Mouse (Mus musculus) left cerebral cortex, adult 18-20 months (tissue): ENCODE data around the gene Trpm2. TPM values are rescaled to one million over a fixed set of nuclear protein-coding genes. Genes with fewer than 3 reads are reported as not detected.
A peak's percentile ranks its signal among the peaks of the same experiment; 100 is the strongest.

ENCODE experiments used
- DNase-seq, 2 experiments: peaks; one replicate each; pipeline ENCODE4 v3.0.0; 2021 to 2022; ENCODE audit warnings: low spot score in 2 of 2, mixed read lengths in 1 of 2
- total RNA-seq, 2 experiments: library from RNA; stranded (reverse); gene quantifications; 2 replicates each; pipeline ENCODE4 v1.2.3; 2021

Trpm2 gene
- total RNA-seq, 2 experiments from 2014 or later: 47.5 to 51.9 TPM

DNA sequence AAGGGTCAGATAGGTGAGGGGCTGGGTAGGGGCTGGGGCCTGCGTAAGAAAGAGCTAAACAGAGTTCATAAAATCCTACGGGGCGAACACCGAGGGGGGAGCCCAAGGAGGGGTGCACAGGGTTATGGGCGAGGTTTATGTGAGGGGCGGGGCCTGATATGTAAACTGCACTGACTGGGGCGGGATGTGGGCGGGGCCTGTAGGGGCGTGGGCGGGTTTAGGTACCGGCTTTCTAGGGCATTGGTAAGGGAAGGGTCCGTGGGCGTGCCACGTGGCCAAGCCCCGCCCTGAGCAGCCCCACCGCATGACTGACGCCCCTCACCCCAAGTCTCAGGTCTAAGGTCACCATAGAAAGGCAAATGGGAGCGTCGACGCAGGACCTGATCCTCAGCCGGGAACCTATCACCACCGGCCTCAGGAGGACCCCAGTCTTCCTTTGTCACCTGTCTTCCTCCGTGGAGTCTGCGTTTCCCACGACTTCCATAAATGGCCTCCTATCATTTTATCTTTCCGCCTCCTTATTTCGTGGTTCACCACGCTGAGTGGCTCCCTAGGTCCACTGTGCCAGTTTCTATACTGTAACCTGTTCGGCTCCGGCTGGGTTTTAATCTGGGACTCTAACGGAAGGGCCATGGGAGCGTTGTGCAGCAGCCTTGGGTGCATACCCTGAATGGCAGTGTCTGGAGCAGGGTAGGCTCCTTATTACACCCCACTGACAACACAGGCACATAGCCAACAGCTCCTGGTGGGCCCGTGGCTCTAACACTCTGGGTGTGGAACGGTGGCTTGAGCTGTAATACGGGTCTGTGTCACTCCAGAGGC lies 67.3 kb downstream of the Trpm2 start:
- DNase-seq: peak; percentile 60 to 67

DNA sequence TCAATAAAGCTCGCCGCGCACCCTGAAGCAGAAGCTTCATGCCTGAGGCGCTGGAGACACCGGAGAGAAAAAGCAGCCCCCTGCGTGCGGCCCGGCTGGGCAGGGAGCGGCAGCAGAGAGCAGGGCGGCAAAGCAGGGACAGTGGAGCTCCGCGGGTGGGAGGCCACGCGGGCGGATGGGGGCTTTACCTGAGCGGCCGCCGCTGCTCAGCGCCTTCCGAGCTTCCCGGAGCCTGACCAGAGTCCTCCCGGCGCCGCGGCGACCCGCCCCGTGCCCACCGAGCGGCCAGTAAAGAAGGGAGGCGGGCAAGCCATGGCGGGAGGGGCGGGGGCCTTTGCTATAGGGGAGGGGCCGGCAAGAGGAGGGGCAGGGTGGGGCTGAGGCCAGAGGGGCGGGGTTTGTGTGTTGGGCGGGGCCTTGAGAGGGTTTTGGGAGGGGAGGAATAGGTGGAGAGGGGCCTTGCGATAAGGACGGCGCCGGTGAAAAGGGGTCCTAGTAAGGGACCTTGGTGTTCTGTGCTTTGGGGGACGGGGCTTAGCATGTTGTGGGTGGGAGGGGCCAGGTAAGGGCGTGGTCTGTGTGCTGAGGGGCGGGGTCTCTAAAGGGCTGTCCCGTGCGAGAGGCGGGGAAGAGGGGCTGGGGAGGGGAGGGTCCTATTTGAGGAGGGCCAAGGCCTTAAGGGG lies 68.0 kb downstream of the Trpm2 start, which contains the start of gene Lrrc3:
Lrrc3 (minus strand) TSS at position 326 of the 683 bp plus-strand sequence.
- peak; percentile 47 to 63 for DNase-seq

DNA sequence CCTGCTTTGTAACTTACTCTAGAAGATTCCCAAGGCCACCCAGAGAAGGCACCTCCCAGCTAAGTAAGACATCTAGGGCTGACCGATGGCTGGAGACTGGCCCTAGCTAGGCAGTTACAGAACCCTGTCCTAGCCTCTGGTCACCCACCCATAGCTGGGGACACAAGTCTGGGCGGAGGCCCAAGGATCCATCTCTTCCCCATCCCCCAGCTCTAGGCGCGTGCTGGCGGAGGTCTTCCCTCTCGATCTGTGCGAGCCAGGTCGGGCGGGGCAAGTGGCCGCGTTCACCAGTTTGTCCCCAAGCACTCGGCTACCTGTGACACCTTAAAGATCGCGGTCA lies 68.5 kb downstream of the Trpm2 start:
- DNase-seq: peak; percentile 16 to 29

DNA sequence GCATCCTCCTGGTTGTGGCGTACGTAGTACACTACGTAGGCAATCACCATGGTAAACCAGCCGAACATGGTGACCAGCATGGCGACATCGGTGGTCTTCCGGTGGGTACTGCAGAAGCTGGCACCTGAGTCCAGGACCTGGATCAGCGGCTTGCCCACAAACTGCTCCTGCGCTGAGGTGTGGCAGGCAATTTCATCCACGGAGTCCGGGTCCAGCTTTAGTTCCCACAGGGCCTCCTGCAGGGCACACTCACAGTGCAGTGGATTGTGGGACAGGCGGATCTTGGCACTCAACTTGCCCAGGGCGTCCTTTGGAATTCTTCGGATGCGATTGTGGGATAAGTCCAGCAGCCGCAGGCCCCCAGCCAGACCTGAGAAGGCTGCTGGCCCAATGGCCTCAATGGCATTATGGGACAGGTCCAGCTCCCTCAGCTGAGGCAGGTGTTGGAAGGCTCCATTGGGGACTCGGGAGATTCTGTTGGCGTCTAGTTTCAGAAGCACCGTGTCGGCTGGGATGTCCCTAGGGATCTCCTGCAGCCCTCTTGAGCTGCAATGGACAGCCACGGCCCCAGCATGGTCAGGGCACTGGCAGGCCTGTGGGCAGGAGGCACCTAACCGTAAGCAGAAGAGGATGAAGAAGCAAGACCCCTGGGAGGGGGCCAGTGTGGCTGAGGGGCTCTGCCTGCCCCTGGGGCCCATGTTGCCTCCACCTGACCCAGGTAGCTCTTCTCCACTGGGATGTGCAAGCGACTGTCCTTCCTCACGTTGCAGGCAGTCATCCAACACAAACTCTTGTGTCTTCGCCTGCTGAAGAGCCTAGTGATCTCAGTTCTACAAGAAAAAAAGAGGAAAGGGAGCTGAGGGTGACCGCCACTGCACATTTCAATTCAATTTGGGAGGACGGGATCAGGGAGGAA lies 69.2 kb downstream of the Trpm2 start:
- DNase-seq: no peak

DNA sequence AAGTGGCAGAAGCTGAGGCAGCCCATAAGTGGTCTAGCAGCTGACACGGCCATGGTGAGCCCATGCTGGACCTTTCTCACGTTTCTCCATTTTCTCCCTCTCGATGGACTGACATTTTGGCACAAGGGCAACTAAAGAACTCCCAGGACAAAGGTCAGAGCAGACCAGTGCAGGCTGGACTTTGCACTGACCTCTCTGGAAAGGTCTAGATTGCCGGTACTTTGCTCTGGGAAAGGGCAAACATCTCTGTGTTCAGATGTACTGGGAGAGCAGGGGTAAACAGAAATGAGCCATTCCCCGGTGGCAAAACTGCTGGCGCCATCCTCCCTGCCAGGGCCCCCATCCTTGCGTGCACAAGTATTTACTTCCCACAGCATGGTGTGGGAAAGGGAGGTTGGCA lies 70.2 kb downstream of the Trpm2 start:
- no peak for DNase-seq

DNA sequence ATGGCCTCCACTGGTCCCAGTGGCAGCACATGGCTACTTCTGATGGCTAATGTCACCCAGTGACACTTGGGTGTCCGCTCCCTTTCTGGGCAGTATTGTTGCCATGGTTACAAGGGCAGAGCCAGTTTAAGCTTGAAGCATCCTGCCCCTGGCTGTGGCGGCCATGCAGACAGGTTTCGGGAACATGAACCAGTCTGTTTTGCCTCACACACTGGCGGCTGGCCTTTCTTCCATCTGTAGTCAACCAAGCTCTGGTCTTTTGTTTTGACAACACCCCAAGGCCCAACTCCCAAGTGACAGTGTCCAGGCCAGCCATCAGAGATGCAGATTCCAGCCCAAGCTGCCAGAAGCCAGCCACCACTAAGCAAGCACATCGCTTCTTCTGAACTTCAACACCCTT lies 74.8 kb downstream of the Trpm2 start:
- DNase-seq: no peak

DNA sequence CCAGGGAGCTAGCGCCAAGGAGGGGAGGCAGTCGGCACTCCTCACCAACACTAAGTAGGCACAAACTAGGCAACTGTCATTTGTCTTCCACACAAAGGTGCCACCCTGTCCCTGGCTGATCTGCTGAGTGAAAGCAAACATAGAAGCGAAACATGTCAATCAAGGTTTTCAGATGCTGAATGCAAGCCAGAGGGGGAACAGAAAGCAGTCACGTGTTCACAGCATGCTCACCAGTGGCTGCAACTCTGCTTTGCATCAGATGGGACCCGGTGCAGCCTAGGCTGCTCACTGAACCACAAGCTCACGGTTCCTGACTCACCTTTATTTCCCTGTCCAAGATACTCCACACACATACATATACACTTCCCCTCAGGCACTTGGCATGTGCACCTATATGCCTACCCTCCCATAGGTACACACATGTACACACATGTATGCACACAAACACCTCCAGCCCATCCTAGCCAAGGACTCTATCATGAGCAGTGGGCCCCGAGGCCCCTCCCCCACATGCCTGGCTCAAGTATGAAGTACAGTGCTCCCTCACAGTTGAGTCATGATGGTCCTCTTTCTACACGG lies 79.3 kb downstream of the Trpm2 start:
- no peak for DNase-seq

DNA sequence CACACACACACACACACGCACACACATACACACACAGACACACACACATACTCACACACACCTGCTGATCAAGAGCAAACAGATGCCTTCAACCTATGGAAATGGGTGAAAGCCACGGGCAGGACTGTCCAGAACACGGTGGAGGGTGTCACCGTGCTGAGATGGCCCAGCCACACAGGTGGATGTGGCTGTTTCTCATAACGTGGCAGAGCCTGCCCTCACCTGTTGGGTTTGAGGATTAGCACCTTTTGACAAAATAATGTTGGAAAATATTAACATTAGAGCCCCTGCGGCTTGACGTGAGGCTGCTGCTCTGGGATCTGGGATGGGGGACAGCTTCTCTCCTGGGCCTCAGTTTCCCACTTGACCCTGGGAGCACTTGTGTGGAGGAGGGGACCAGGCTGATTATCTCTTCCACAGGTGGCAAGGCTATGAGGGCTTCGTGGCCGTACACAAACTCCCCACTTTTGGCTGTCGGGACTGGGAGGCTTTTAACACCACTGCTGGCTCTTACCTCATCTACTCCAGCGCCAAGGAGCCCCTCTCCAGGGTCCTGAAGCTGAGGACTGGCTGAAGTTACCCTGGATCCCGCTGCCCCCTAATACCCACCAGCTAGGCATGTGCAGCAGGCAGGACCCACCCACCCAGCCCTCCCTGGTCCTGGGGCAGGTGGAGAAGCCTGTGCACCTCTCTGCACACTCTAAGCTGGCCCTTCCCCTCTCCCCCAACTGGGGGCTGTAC lies 84.2 kb downstream of the Trpm2 start:
- no peak for DNase-seq

DNA sequence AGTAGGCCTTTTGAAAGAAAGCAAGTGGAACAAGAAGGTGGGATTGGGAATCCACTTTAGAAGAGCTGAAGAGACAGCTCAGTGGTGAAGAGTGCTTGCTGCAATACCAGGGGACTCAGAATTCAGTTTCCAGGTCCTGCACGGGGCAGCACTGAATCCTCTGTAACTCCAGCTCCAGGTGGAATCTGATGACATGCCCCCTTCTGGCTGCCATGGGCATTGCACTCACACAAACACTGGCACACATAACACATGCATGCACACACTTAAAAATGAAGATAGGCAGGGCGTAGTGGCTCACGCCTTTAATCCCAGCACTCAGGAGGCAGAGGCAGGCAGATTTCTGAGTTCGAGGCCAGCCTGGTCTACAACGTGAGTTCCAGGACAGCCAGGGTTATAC lies 87.8 kb downstream of the Trpm2 start:
- DNase-seq: no peak

DNA sequence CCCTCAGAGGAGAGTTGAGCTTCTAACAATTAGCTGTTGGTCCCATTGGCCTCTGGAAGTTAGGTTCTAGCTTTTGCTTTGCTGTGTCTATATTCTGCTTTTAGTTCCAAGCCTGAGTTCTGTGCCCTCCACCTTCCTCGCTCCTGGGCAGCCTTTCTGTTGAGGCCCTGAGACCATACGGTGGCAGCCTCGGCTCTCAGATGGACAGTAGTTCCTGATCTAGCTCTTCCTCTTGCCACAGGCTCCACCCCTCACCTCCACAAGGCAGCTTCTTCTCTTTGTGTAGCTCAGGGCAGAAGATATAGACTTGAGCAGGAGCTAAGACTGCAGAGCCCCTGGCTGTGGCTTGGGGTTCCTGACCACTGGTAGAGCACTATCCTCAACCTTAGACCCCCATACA lies 90.1 kb downstream of the Trpm2 start:
- DNase-seq: no peak

DNA sequence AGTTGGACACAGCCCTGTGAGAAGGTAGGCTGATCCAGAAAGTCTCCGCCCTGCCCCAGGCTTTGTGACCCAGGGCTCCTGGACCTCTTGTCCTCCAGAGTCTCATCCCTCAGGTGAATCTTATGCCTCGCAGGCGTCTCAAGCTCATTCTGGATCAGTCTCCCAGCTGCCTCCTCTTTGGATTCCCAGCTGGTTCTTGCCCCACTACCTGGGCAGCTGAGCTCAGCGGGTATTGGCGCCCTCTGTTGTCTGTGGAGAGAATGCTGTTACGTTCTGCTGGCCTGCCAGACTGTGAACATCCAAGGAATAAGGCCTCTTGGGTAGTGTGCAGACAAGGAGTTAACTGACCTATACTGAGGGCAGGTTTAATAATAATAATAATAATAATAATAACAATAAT lies 91.4 kb downstream of the Trpm2 start:
- peak; percentile 46 to 56 for DNase-seq

DNA sequence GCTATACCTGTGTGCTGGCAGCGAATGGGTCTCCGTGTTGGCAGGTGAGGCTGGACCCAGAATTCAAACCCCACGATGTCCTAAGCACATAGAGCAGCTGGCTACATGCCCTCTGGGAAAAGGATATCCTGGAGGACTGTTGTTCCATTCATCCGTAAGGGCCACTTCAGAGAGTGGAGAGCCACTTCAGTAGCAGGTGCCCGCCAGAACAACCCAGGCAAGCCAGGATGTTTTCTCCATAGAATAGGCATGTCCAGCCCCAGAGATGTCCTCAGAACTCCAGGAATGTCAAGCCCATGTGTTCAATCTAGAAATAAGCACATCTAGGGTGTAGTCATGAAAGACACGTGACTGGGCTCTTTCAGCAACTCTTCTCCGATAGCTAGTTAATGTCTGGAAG lies 100.7 kb downstream of the Trpm2 start:
- DNase-seq: no peak

DNA sequence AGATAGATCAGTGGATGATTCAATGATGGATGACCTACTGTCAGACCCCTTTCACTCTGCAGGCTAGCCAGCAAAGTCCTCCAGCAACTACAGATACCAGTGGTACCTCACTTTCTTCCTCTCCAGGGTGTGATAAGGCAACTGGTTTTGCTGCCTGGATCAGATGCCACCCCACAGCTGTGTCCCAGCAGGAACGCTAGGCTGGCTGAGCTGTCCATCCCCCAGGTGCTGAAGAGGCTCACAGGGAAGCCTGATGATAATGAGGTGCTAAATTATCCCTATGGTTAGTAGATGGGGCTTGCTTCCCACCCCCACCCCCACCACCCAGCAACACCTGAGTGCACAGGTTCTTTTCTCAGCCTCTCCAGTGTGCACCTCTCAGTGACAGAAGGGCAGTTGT lies 102.8 kb downstream of the Trpm2 start:
- DNase-seq: no peak

DNA sequence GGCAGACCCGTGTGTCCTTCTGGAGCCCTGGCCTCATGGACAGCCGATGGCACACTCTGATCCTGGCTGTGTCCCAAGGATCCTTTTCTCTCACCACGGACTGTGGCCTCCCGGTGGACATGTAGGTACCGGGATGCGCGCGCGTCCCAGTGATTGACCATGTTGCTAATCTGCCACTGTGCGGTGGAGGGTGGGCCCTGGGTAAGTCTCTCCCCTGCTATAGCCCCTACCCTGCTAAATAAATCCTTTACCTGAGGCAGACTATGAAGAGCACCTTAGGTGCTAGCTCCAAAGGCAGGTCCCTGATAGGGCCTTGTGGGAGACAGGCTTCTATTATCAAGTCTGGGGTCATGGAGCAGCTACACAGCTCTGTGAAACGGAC lies 105.6 kb downstream of the Trpm2 start:
- DNase-seq: no peak

DNA sequence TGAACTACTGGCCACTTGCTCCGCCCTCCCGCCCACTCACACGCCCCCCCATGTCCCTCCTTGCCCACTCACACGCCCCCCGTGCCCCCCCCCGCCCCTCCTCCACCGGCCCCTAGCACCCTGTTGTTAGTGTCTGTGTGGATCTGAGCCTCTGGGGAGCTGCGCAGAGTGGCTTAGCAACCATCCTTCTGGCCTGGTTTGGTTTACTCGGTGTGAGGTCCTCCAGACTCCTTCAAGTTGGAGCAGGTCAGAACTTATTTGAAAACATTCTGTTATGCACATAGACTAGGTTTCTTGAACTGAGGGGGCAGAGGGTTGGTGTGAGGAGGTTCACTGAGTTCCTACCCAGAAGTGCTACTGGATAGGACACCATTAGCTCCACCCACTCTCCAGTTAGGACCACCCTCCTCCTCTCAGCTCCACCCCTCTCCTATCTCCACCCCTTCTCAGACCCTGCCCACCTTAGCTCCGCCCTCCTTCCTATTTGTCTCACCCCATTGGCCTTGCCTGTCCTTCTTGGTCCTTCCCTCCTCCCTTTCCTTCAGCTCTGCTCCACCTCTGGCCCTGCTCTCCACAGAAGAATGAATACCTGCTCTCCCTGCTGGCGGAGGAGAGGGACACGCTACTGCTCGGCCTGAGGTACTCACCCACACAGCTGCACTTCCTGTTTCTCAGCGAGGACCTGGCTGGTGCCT lies 106.1 kb downstream of the Trpm2 start:
- no peak for DNase-seq

DNA sequence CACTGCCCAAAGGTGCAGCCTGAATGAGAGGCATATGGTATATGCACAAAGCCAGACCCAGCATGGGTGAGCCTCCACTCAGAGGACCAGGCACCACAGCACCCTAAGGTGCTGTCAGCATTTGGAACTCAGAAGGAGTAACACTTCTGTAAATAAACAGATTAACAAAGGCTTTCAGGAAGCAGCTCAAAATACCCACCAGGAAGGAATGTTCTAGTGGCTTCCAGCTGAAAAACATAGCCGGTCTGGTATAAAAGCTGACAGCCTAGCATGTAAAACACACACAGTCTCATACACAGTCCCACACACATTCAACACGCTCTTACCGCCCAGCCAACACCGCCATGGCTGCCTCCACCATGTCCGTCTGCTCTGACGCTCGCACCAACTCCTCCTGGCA lies 108.7 kb downstream of the Trpm2 start, which contains the start of gene Gm3285:
Gm3285 (plus strand) TSS at position 301 of the 400 bp plus-strand sequence.
- no peak for DNase-seq
